Mouse (Mus musculus): Measurements from ENCODE around the gene Gna15. TPM values are rescaled to one million over a fixed set of nuclear protein-coding genes. Genes with fewer than 3 reads are reported as not detected.

Gene Gna15
- polyA plus RNA-seq, 1 experiment = 3.7 TPM

DNA sequence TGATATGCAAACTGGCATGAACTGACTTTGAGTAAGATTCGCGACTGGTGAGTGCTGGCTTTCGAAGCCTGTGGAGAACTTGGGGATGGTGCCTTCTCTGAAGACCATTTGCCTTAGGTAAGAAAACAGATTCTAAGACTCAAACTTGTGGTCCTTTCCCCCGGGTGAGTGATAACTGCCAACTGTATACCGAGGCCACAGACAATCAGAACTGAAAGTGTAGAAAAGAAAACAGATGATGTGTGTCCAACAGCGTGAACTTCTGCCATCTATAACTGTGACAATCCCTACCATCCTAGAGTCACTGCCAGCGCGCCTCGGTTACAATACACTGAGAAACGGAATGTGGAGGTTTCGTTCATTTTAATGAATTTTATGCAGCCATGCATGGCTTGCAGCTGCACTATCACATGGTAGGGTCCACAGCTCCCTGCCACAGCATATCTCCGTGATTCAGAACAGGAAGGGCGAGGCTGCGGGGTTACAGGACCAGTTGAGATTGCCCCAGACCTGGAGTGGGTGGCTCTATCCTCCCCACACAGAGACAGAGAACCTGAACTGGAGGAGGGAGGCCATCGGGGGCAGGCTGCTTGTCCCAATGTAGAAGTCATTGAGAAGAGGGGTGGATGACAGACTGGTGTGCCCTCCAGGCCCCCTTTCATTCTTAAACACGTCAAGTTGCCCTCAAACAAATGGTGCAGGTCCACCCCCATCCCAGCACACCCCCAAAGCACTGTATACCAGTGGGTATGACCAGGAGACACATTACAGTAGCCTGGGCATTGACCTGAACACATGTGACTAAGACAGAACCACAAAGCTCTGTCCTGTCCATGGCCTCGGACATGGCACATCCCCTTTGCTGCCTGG, 26.4 kb downstream of the Gna15 start:
- DNase-seq (ENCODE audit: extremely low spot score in 1 of 2, low spot score in 1 of 2) = no peak

DNA sequence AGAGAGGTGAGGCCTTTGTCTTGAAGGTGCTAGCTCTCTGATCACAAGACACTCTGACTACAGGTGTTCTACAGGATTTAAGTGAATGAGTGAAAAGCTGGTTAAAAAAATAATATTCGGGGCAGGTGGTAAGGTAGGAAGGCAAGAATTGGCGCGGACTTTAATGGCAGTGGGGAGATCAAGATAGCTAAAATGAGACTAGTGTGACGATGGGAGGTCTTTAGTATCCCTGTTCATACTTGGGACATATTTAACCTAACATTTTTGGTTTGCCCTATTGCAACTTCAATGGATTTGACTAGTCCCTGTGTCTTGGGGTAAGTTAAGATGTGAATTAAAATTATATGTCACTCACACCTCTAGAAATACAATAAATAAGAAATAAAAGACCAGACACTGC, 27.1 kb downstream of the Gna15 start:
- DNase-seq (ENCODE audit: extremely low spot score in 1 of 2, low spot score in 1 of 2) = no peak

DNA sequence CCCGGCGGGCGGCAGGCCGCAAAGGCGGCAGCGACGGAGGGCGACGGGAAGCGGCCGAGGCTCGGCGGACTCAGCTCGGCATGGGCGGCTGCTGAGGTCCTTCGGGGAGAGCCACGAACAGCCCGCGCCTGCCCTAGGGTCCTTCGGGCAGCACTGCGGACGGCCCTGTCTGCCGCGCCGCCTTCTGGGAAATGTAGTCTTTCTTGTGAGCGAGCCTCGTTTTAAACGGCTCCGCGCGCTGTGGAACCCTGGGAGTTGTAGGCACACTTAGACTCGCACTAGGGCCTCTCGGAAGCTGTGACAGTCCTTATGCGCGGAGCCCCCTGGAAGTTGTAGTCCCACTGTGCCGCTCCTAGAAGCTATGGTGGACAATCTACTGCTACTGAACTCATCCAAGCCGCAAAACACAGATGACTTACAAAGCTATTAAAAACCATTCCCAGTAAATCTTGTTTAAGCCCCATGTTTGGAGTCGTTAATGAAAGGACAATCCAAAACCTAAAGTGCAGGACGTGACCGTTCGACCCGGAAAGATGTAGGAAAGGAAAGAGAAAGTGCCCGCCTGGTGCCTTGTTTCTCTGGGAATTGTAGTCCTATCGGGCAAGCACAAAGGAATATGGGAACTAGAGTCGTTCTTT, 27.6 kb downstream of the Gna15 start, which contains the start of gene Ncln:
Gene Ncln, minus strand, starts transcription at position 129 of the 638 bp plus-strand sequence.
- peak; percentile 99 for DNase-seq (ENCODE audit: extremely low spot score in 1 of 2, low spot score in 1 of 2)

DNA sequence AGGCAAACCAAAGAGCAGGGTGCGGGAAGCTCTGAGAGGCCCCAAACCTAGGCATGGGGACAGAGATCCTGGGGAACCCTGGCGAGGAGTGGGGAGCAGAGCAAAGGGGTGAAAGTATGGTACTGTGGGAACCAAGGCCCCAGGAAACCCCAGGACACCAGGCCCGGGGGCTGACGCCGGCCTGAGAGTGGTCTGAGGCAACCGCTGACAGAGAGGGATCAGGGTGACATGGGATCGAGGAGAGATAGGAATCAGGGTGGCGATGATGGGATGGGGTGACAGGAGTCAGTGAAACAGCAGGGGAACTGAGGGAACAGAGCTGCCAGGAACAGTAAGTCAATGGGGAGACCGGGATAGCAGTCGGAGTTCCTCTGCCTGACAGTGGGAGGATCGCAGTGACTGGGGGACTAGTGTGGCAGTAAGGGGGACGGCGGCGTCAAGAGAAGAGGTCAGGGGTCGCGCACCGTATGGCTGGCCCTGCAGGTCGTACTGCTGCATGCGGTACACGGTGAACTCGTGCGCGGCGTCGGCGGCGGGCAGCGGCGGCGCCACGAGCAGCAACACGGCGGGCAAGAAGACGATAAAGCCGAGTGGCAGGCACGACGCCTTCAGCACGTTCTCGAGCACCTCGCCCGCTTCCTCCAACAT, 28.3 kb downstream of the Gna15 start:
- no peak for DNase-seq (ENCODE audit: extremely low spot score in 1 of 2, low spot score in 1 of 2)

DNA sequence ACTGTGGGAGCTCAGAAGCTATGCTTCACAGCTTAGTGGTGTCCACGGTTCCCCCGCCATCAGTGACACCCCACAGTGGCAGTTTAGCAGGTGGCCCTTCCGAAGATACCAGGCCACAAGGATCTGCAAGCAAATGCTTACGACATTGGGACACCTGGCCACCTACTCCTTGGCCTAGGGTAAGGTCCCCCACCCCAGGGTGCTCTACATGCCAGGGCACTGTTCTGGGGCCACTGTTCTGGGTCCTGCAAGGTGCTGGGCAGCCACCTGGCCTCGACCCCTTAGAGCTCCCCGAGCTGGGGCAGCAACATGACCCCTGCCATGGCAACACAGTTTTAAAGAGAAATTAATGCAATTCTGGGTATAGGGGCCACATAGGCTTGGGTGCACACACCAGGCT, 28.9 kb downstream of the Gna15 start:
- no peak for DNase-seq (ENCODE audit: extremely low spot score in 1 of 2, low spot score in 1 of 2)

DNA sequence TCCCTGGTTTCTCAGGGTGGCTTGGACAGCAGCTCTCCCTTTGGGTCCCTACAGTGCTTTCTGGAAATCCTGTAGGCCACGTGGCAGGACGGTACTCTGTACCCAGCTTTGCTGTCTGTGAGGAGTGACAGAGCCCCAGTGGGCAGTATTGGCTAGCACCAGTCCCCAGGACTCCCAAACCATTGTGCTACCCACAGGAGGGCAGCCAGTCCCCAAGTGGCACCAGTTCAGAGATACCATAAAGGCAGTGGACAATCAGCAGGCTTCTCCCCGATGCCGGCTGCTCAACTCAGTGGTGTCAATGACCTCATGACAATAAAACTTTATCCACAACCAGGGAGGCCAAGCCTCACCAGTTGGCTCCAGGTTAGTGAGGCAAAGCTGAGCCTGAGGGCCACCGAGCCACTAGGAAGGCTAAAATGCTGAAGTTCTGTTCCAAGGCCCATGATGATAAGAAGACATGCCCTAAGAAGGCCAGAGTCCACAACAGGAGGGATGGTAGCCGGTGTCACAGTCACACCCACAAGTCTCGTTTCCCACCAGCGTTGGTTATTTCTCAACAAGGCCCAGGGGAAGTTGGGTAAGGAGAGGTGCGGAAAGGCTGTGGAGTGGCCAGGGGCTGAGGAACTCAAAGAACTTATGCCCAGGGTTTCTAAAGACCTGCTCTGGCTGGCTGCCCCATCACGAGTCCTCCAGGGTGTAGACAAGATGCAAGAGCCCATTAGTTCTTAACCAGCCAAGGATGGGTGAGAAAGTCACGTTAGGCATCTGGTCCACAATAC, 29.6 kb downstream of the Gna15 start:
- DNase-seq (ENCODE audit: extremely low spot score in 1 of 2, low spot score in 1 of 2) = no peak

DNA sequence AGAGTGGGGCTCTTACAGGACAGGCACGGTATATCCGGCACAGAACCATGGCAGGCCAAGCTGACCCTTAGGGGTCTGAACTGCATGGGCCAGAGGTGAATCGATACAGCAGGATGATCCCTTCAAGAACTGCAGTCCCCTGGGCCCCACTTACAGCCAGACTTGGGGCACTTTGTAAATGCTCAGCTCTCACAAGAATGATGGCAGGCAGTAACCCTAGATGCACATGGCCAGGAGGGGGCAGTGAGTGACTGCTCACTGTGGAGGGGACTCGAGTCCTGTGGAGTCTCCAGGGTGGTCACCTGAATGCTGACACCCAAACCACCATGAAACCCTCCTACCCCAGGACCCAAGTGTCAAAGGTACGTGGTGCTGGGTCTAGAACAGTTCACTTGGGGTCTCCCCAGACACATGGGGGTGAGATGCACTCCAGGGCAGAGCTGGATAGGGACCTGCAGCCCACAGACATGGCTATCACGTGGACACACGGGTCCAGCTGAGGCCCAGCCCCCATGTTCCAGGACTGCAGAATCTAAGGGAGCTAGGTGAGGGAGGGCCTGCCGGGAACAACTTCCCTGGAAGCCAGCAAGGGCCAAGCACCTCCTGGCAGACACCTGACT, 30.3 kb downstream of the Gna15 start:
- DNase-seq (ENCODE audit: extremely low spot score in 1 of 2, low spot score in 1 of 2) = no peak

DNA sequence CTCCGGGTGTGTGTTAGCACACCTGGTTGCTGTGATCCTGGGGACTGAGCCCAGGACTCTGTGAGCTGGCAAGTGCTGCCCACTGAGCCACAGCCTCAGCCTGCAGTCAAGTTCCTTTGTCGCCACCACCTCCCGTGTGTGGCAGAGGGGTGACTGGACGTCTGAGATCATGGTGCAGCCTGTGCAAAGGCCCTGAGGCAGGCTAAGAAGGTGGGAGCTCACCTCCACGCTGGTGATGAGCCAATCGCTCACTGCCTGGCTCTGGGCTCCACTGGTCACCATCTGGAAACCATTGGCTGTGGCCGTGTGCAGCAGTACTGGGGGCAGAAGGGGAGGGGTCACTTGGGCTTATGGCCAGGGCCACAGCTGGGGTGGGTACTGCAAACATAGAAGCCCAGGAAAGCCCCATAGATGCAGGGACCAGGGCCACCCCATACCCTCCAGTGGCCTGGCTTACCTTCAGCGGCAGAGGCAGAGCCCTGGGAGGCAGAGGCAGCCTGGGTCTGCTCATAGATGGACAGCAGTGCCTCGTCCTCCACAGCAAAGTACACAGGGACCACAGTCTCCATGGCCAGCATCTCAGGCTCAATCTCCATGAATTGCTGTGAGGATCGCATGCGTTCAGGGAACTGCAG, 31.3 kb downstream of the Gna15 start:
- DNase-seq (ENCODE audit: extremely low spot score in 1 of 2, low spot score in 1 of 2) = no peak

DNA sequence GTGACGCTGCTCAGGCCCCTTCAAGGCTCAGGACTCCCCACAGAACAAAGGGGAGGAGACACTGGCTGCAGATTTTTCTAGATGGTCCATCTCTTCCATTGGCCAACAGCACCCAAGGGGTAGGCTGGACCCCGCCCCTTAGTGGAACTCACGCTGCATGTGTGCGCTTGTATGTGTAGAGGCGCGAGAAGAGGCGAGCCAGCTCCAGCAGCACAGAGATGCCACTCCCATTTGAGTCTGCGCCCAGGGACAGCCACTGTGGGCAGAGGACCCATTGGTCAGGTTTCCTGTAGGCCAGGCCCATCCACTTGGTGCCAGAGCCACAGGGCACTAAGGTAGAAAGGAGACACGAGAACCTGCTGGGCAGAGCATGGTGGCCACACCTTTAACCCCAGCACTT, 33.0 kb downstream of the Gna15 start:
- no peak for DNase-seq (ENCODE audit: extremely low spot score in 1 of 2, low spot score in 1 of 2)

DNA sequence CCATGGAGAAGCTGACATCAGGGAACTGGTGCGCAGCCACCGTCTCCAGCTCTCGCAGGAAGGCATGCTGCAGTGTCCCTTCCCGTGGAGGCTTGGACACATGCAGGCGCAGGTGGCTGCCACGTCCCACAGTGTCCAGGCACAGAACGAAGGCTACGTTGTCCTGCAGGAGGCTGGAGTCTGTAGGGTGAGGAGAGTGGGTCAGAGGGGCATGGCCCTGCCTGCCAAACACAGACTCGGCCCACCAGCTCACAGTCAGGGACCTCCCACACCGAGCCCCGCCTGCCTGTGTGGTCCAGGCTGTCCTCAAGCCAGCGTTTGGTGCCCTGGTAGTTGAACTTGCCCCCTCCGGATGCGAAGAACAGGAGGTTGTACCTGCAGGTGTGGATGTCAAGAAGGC, 34.1 kb downstream of the Gna15 start:
- no peak for DNase-seq (ENCODE audit: extremely low spot score in 1 of 2, low spot score in 1 of 2)

DNA sequence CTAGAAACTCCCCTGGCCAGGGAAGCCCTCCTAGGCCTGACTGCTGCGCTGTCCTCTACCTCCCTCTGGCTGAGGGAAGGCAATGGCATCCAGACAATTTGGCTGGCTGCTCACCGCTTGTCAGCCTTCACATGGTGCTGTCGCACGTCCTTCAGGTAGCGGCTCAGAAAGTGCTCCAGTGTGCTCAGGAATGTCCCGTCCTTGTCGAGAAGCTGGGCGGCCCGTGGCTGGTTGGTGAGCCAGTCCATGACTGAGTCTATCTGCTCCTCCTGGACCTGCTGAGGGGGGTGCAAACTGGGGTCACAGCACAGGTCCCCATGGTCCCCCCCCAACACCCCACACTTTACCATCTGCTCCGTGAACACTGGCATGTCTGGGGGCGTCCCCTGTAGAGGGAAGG, 35.9 kb downstream of the Gna15 start:
- no peak for DNase-seq (ENCODE audit: extremely low spot score in 1 of 2, low spot score in 1 of 2)

DNA sequence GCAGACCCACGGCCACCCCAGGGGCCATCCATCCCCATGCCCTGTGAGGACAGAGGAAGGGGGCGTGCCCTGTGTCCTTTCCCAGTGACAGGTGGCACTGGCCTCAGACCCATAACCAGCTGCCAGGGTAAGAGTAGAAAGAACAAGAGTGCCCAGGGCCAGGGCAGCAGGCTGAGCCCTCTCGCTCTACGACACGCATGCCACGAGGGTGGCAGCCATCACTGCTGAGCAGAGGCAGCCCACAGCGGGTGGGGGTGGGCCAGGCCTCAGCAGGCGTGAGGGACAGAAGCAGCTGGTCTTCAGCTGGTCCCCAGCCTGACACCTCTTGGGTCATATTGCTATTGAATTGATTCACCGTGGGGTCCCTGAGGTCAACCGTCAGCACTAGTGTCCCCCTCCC, 37.5 kb downstream of the Gna15 start:
- DNase-seq (ENCODE audit: extremely low spot score in 1 of 2, low spot score in 1 of 2) = no peak

DNA sequence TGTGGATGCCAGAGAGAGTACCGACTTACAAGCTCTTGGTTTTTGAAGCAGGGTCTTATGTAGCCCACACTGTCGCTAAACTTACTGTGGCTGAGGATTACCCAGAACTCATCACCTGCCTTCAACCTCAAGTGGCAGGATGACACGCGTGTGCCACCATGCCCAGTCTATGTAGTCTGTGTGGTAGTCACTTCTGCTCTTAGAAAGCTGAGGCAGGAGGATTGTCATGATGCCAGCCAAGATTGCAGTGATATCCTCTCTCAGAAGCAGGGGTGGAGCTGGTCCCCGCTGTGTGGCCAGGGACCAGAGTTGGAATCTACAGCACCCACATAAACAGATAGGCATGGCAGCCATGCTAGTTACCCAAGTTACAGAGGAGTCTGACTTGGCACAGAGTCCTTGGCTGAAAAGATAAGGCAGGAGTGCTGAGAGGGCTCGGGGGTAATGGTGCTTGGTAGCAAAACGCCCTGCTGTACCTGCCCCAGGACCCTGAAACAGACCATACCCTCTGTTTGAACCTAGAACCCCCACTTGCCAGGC, 38.5 kb downstream of the Gna15 start:
- no peak for DNase-seq (ENCODE audit: extremely low spot score in 1 of 2, low spot score in 1 of 2)

DNA sequence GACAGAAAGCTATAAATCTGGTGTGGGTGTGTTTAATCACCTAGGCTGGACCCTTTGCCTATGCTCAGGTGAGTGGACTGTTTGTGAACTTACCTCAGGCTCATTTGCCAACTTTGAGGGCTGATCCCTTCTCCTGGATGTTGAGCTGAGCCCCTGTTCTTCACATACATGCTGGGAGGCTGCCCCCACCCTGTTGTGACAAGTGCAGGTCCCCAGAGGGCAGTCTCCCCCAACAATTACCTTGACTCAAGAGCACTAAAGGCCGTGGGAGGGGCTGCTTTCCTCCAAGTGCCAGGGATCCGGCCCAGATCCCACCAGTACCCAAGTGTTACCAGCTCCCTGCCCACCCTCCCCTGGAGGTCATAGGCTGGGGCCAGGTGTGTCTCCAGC, 39.0 kb downstream of the Gna15 start:
- DNase-seq (ENCODE audit: extremely low spot score in 1 of 2, low spot score in 1 of 2) = no peak

DNA sequence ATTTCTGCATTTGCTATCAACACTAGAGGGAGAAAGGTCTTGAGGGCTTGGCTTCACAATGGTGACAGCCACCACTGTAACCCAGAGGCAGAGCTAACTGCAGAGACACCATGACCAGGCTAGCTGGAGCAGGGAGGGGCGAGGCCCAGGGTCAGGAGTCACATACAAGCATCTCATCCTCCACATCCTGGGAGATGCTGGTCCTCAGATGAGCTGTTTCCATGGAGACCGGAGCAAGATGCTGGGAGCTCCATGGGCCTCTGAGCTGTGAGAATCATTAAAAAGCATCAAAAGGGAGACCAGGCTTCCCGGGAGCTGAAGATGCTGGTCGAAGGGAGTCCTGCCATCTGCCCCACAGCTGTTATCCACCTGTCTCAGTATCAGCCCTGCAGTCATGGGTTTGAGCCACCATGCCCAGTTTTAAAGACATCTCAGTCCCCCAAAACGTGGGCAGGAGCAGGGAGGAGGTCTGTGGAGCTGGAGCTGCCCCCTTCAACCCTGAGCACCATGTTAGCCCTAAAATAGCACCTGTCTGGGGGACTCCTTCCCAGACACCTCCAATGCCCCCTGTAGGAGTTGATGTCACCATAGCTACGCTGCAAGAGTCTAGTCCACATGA, 39.5 kb downstream of the Gna15 start:
- no peak for DNase-seq (ENCODE audit: extremely low spot score in 1 of 2, low spot score in 1 of 2)

DNA sequence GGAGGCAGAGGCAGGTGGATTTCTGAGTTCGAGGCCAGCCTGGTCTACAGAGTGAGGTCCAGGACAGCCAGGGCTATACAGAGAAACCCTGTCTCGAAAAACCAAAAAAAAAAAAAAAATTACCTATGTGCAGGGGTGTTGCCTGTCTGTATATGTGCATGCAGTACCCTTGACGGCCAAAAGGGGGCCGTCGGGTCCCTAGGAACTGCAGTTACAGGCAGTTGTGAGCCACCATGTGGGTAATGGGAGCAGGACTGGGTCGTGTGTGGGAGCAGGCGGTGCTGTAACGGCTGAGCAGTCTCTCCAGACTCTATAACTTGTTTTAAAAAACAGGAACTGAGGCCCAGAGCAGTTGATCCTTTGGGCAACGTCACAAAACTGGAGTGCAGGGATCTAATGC, 40.0 kb downstream of the Gna15 start:
- peak in 1 of 2 experiments; percentile 68 for DNase-seq (ENCODE audit: extremely low spot score in 1 of 2, low spot score in 1 of 2)

DNA sequence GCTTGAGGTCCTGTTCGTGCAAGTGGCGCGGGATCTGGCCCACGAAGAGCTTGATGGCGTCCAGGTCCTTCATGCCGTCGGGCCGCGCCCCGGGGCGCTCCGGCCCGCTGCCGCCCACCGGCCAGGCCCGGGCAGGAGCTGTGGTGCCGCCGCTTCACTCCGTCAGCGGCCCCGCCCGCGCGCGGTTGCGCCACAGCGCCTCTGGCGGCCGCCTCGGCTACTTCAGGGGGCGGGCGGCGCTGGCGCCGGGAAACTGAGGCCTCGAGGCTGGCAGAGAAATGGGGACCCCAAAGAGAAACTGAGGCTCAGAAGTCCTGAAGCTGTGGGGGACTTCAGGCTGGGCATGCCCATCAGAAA, 41.5 kb downstream of the Gna15 start, which contains the start of gene Celf5:
Gene Celf5, minus strand, starts transcription at position 177 of the 357 bp plus-strand sequence.
- peak in 1 of 2 experiments; percentile 82 for DNase-seq (ENCODE audit: extremely low spot score in 1 of 2, low spot score in 1 of 2)

DNA sequence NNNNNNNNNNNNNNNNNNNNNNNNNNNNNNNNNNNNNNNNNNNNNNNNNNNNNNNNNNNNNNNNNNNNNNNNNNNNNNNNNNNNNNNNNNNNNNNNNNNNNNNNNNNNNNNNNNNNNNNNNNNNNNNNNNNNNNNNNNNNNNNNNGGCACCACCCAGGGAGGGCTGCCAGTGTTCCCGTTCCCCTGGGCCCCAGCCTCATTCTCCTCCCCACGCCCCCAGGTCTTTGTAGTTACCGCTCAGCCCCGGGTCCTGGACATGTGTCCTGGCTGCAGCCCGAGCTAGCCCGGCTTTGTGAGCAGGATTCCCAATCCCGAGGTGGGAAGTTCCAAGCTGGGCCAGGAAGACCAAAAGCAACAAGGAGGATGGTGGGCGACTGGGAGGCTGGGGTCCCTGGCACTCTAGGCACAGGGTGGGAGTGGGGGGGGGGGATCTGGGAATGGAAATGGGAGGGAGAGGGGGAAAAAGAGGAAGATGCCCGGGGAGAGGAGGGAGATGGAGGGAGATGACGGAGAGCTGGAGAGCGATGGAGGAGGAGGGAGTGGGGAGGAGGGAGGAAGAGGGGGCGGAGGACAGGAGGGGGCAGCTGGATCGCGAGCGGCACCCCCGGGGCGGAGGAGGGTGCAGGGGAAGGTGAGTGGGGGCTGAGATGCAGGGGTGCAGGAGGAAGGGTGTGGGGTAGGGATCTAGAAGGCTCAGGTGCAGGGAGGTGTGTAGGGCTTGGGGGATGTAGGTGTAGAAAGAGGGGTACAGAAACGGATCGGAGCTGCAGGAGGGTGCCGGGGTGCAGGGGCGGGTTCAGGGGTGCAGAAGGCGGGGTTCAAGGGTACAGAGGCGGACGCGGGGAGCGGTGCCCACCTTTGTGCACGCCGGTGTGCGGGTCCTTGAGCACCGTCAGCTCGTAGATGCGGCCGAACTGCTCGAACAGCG, 42.2 kb downstream of the Gna15 start:
- DNase-seq (ENCODE audit: extremely low spot score in 1 of 2, low spot score in 1 of 2) = no peak

Measured in frontal cortex, adult 2 months (tissue).